Mouse (Mus musculus): ENCODE measurements around the gene Dysf. TPM values are rescaled to one million over a fixed set of nuclear protein-coding genes. Genes with fewer than 3 reads are reported as not detected.

The Dysf gene
- total RNA-seq, 2 experiments from 2014 or later, result 77.3 to 80.9 TPM

DNA sequence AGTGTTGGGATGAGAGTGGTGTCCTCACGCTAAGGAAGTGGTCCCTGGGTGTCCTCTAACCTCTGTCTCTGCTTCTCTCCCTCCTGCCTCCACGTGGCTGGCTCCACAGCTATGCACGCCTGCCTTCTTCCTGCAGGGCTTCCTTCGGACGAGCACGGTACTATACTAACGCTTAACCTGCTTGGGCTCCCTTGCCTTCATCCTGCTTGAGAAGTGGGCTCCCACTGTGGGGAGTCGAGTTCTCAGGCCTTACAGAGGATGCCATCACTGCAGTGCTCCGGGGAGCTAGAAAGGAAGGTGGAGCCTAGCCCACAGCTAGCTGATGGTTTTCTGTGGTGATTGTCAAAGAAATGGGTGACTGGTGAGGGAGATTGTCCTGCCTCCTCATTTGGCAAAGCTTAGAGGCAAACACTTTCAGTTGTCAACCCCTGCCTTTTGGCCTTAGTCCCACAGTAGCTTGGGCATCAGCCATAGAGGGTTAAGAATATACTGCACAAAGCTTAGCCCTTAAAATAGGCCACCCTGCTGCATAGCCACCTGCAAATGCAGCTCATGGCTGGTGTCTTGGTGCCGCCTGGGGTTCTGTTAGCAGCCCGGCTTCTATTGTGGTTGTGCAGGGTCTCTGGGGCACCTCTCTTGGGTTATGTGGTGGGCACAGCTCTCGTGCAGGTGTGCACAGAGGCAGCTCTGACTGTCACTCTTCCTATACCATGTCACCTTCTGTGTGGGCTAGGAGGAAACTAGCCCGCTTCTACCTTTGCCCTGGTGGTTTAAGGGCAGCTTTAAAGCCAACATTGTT is 139.0 kb downstream of the Dysf start:
- DNase-seq, result no peak
- intact Hi-C loops (cut with DNase I), result loop anchor here (5.0 kb wide), 1 partner anchor 125 kb away; no protein-coding TSS in a partner anchor

DNA sequence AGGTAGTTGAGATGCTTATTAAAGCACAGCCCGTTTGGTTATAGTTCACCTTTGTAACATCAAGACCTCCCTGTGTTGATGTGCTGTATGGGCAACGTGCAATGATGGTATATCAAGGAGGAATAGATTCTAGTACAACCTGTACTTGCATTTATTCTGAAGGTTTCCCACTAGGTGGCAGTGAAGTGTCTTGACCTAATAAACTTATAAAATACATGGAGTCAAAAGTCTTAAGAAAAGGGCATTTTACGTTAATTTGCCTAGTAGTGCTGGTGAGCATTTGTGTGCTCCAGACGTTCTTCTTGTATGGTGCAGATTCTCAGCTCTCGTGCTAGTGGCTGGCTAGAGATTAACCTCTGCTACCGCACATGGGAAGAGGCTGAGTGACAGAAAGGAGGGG is 140.1 kb downstream of the Dysf start:
- DNase-seq, result no peak
- intact Hi-C loops (cut with DNase I), result loop anchor here (5.0 kb wide), 1 partner anchor 124 kb away; no protein-coding TSS in a partner anchor

DNA sequence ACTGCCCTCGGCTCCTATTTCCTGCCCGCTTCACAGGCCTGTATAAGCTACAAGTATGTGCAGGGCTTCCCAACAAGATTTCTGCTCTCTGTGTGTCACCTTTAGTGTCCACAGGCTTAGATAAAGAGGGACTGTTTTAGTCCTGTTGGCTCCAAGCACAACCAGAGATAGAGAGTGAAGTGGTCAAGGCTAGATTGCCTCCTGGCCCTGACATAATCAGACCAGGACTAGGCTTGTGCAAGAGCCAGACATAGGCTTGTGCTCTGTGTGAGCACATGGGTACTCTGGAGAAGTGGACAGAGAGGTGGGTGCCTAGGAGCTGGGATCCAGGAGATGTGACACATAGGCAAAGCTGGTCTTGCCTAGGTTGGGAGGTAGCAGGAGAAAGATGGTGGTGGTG is 146.1 kb downstream of the Dysf start:
- DNase-seq, result no peak
- intact Hi-C loops (cut with DNase I), result no loop called here

DNA sequence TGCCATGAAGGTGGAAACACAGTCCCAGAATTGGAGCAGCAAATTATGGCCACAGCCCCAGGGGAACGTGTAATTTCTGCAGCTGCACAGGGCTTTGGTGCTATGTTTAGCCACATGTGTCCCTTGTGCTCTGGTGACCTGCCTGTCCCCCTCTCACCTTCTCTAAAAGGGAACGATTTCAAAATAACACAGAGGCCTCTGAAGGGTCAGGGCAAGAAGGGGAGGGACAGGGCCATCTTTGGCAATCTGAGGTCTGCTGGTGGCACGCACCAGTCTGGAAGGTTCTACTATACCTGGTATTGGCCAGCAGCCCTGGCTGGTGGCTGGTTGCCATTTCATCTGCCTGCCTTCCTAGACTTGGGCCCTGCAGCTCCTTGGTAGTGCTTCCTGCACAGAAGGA is 147.4 kb downstream of the Dysf start:
- DNase-seq, result peak; percentile 36 to 47
- intact Hi-C loops (cut with DNase I), result no loop called here

DNA sequence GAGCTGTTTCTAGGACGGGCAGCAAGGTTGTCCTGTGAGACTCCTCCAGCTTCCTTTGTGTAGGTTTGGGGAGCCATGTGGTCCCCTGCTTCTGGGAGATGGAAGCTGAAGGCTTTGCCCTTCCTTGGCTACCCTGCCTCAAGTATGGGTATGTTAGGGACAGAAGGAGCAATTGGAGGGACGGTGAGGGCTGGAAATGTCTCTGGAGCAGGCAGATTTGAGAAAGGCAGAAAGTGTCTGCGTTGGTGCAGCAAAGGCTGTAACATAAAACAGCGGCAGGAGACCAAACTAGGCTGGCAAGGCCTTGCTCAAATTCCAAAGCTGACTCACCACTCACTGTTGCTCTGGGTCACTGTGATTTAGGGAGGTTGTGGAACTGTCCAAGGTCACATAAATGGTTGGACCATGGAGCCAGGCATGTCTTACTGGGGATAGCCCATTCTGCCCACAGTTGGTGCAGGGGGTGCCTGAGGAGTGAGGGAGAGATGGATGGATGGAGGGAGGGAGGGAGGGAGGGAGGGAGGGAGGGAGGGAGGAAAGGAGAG is 148.2 kb downstream of the Dysf start:
- no peak for DNase-seq
- intact Hi-C loops (cut with DNase I), result no loop called here

GRCm38 (mm10) chr6:84159046-84159445 is 150.7 kb downstream of the Dysf start:
- intact Hi-C loops (cut with DNase I), result no loop called here
- no peak for DNase-seq

DNA sequence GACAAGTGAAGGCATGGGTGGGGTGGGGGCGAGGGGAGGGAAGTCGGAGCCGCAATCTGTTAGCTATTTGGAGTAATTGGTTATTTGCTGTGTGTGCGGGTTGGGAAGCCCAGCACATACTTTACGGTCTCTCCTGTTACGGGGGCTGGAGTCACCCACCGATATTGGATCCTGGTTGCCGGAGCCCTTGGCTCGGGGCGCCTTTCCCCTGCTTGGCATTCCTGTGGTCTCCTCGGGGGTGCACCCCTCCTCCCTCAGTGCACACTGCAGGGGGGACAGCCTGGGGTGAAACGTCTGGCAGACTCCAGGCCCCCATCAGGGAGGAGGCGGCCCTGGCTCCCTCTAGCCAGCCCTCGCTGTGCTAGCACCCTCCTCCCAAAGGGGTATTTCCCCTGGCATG is 159.2 kb downstream of the Dysf start:
- intact Hi-C loops (cut with DNase I), result no loop called here
- DNase-seq, result no peak

GRCm38 (mm10) chr6:84168571-84168970 is 160.2 kb downstream of the Dysf start:
- no peak for DNase-seq
- intact Hi-C loops (cut with DNase I), result no loop called here

DNA sequence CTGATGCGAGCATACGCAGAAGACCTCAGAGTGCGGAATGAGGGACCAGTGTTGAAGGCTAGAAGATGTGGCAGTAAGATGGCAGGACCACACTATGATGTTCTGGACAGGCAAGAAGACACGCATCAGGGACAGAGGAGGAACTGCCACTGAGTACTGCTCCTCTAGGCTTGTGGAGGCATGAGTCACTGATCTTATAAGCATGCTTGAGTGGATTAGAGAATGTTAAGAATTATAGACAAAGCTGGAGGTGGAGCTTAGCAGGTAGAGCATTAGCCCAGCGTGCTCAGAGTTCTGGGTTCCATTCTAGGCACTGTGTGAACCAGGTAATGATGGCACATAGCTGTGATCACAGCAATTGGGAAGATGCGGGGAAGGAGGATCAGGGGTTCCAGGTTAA is 165.2 kb downstream of the Dysf start:
- DNase-seq, result no peak
- intact Hi-C loops (cut with DNase I), result no loop called here

- intact Hi-C loops (cut with DNase I), result no loop called here
- DNase-seq, result no peak
Observed at GRCm38 (mm10) chr6:84178776-84179405, 170.5 kb downstream of the Dysf start.

DNA sequence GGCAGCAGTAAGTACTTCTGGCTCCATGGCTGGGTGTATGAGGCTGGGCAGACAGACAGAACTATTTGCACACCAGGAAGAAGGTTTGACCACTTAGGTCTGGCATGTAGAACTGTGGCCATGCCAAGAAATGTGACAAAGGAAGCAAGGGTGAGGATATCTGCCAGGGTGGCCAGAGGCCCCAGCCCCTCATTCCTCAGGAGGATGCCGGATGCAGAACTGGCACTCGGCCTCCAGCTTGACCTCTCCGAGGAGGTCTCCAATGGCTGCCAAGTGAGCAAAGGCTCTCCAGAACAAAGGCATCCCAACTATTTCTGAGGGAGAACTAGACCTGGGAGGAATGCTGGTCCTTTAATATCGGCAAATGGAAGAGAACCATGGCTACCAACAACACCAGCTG is 173.1 kb downstream of the Dysf start:
- peak; percentile 27 to 50 for DNase-seq
- intact Hi-C loops (cut with DNase I), result no loop called here

DNA sequence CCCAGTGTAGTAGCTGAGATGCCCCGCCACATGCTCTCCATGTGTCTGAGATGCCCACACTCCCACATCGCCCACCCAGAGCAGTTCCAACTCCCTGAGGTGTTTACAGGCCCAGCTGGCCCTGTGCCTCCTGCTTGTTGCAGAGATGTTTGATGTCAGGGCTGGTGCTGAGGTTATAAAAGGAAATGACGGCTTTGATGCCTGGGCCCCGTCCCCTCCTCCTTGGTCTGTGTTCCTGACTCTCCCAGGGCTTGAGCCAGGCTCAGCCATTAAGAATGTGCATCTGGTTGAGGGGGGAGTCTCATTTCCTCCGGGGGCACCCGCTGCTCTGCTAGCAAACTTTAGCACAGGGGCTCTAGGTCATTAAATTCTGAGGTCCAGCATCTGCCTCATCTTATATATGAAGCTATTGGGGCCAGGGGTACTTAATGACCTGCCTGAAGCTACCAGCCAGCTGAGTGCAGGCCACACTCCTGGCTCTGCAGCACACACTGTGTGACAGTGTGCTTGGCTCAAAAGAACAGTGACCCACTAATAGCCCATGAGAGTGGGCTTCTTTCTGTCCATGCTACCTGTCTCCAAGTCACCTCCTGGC is 183.4 kb downstream of the Dysf start:
- DNase-seq, result no peak
- intact Hi-C loops (cut with DNase I), result loop anchor here (5.0 kb wide), 1 partner anchor 89 kb away; no protein-coding TSS in a partner anchor

DNA sequence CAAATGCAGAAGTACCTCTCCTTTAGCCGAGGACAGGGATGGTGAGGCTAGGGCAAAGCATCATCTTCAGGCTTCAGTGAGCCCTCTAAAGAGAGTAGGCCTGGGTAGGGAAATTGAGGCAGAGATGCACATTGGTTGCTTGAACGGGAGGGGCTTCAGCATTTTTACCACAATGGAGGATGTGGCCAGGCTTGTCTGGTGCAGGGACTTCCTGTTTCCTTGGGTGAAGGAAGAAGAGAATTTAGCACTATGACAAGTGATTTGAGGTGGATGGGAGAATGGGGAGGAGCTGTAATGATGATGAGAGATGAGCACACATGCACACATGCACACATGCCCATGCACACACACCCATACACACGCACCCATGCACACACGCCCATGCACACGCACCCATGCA is 188.1 kb downstream of the Dysf start:
- intact Hi-C loops (cut with DNase I), result no loop called here
- DNase-seq, result no peak

GRCm38 (mm10) chr6:84197811-84198213 is 189.4 kb downstream of the Dysf start:
- DNase-seq, result no peak
- intact Hi-C loops (cut with DNase I), result no loop called here

GRCm38 (mm10) chr6:84201721-84202490 is 193.5 kb downstream of the Dysf start:
- intact Hi-C loops (cut with DNase I), result loop anchor here (5.0 kb wide), 1 partner anchor 105 kb away; no protein-coding TSS in a partner anchor
- DNase-seq, result no peak

- no peak for DNase-seq
- intact Hi-C loops (cut with DNase I), result no loop called here
Observed at GRCm38 (mm10) chr6:84205611-84206010, 197.2 kb downstream of the Dysf start.

DNA sequence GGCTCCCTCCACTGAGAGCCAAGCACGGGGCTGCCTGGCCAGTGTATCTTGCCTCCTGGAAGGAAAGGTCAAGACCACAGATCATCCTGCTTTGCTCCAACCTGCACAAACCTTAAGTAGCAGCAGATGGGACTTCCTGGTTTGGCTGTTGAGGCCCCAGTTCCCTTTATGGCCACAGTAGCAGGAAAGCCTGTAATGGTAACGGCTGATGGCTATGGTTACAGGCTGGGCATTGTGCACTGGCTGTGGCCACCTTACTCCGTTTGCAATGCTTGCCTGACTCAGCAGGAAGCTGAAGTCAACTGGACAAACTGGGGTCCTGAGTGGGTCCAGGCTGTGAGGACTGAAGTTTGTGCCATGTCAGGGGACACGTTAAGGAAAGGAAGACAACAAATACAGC is 200.2 kb downstream of the Dysf start:
- DNase-seq, result no peak
- intact Hi-C loops (cut with DNase I), result no loop called here

DNA sequence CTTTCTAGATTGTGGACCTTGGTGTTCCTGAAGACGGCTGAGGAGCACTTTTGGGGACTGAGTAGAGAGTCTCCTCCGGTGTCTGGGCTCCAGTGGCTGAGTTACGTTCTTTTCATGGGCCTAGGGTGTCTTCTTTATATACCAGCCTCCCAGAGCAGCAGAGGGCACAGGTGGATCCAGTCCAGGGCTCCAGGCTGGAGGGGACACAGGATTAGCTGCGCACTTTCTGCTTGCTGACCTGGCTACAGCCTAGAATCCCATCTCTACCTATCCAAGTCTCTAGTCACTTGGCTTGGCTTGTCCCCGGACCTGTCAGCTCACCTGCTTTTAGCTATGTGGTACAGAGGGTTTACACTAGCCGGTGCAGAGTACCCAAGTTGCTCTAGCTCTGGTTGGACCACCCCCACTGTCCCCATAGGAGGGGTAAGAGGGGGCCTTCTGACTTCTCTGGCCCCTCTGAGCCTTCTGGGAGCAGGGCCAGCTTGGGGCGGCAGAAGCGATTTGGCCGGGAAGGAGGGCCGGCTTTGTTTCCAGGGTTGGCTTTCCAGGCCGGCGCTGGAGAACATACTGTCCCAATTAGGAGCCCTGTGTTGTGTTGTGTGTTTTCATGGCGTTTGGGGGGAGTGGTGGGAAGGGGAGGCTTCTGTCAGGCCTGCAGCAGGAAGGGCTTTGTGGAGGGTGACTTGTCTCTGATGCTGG is 201.5 kb downstream of the Dysf start:
- intact Hi-C loops (cut with DNase I), result no loop called here

GRCm38 (mm10) chr6:84211473-84211872 is 203.1 kb downstream of the Dysf start:
- peak; percentile 38 to 45 for DNase-seq
- intact Hi-C loops (cut with DNase I), result no loop called here

More for the DNA sequence above, 201.5 kb downstream of the Dysf start:
- DNase-seq, result peak; percentile 52 to 76

GRCm38 (mm10) chr6:84213101-84213500 is 204.7 kb downstream of the Dysf start:
- DNase-seq, result peak; percentile 34 to 48
- intact Hi-C loops (cut with DNase I), result no loop called here
